Mouse (Mus musculus): ENCODE measurements around the gene Mlc1.
A peak's percentile ranks its signal among the peaks of the same experiment; 100 is the strongest.

Gene Mlc1

DNA sequence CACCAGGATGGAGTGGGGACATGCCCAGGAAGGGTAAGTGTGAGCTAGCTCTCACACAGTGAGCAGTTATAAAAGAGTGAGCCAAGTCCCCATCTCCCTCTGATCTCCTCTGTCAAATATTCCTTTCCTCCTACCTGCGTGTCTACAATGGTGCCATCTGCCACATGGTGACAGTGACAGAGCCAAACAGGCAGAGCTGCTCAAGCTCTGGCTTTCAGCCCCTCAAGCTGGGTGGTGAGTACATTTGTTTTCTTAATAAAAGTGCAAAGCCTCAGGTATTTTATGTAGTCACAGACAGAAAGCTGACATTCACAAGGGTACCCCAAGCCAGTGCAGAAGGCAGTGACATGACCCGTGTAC lies 41.5 kb downstream of the Mlc1 start:
- no peak for DNase-seq (ENCODE audit: low read depth, low spot score)

GRCm38 (mm10) chr15:88936619-88937290 lies 42.1 kb downstream of the Mlc1 start:
- no peak for DNase-seq (ENCODE audit: low read depth, low spot score)

GRCm38 (mm10) chr15:88934141-88934540 lies 44.7 kb downstream of the Mlc1 start:
- no peak for DNase-seq (ENCODE audit: low read depth, low spot score)

- no peak for DNase-seq (ENCODE audit: low read depth, low spot score)
Measured at GRCm38 (mm10) chr15:88932667-88933066, 46.1 kb downstream of the Mlc1 start.

GRCm38 (mm10) chr15:88921992-88922310 lies 56.9 kb downstream of the Mlc1 start:
- no peak for DNase-seq (ENCODE audit: low read depth, low spot score)

DNA sequence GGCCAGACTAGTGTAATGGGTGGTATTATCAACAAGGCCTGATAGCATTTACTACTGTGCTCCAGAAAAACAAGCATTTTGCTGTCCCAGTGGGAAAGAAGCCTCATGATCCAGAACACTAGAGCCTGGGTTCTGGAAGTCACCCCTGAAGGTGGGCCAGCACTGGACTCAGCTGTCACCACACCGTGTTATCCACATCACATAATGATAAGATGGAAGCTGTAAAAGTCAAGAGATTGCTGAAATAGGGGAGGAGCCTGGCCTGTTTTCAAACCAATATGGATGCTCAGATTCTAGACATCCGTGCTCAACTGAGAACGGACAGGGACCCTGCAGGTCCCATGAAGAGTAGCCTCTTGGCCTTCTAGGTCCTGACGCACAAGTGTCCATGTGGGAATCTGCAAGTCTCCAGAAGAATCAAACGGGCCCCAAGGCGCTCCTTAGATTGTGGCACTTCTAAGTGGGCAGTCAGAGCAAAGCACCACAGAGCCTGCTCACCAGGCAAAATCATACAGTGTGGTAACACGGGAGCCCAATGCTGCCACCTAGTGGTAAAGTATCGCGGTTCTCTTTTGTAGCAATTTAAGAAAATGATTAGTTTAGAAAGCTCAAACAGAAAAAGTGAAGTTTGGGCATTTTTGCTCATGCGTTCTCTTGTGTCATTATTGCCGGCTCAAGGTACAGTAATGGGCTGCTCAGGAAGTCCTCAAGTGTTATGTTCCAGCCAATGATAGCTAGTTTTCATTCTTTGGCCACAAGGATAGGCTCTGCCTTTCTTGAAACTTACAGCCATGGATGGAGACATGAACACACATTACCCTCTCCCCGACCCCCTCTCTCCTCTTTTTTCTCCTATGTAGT lies 57.4 kb downstream of the Mlc1 start:
- DNase-seq (ENCODE audit: low read depth, low spot score), result peak; percentile 54

DNA sequence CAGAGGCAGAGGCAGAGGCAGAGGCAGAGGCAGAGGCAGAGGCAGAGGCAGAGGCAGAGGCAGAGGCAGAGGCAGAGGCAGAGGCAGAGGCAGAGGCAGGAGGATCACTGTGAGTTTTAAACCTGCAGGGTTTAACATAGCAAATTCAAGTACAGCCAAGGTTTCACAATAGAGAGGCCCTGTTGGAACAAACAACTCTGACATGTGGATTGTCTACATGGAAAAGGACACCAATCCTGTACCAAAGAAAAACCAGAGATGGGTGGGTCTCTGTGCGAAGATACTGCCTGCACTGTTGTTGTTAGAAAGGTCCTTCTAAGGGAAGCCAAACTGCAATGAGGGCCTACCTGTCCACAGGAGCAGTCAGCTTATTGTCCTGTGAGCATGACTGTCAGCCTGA lies 58.7 kb downstream of the Mlc1 start:
- no peak for DNase-seq (ENCODE audit: low read depth, low spot score)

DNA sequence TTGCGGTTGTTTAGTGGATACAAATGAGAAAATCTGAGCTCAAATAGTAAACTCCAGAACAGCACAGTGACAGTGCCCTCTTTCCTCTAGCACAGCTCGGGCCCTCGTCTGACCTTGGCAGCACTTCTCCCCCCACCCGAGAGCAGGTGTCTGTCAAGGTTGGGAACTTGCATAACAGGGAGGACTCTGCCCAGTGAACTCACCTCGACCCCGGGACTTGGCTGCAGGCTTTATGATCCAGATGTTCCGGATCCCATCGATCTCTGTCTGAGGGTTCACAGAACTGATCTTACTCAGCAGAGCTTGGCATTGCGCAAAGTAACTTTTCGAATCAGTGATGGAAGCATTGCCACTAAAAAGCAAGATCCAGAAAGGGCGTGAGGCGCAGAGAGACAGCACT lies 59.5 kb downstream of the Mlc1 start:
- no peak for DNase-seq (ENCODE audit: low read depth, low spot score)

DNA sequence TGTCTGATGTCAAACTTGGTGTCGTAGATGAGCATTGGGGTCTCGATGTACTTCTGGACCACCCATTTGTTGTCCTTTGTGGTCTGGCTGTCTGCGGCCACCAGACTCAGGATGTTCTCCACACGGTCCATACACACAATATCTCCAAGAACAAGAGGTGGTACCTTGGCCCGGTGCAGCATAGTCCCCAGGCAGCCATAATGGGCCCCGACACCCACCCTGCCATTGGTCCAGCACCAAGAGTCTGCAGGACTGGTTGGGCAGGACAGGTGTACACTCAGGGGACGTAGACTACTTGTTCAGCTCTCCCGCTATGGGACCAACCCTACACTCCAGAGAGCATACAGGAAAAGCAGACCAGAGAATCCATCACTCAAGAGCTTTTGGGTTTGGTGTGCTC lies 61.7 kb downstream of the Mlc1 start:
- DNase-seq (ENCODE audit: low read depth, low spot score), result no peak

DNA sequence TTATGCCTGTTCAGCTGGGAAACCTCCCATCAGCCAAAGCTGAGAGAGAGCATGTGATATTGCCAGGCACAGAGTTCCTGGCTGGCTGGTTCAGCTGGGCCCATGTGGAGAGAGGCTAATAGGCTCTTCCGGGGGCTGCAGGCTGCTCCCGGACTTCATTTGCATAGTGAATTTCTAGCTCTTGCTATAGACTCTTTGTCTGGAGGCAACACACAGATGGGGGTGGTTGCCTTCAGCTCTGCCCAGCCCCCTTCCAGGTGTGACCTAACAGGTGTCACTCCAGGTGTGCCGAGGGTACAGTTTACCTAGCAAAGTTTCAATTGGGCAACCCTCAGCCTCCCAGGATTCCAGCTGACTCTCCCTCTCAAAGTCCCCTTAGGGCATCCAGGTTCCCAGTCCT lies 62.4 kb downstream of the Mlc1 start:
- no peak for DNase-seq (ENCODE audit: low read depth, low spot score)

- DNase-seq (ENCODE audit: low read depth, low spot score), result no peak
Measured at GRCm38 (mm10) chr15:88915046-88915445, 63.8 kb downstream of the Mlc1 start.

DNA sequence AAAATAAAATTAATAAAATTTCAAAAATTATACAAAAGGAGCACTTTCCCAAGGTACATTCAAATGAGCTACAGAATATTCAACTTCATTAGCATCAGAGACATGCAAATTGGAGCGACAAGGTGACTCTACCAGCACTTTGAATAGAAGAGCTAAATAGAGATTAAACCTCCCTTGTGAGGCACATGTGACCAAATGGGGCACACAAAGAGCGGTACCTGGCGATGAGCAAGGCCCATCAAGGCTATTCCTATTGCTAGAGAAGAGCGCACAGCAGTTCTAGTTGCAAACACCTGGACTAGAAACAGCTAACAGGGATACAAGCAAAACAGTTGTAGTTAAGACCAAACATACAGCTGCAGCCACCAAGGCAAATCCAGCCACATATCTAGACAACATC lies 72.5 kb downstream of the Mlc1 start:
- no peak for DNase-seq (ENCODE audit: low read depth, low spot score)
